Mouse (Mus musculus) hindbrain, embryonic 14.5 days (tissue): Measurements from ENCODE around the gene Scamp1. TPM values are rescaled to one million over a fixed set of nuclear protein-coding genes. Genes with fewer than 3 reads are reported as not detected.

Experiments used
- ATAC-seq: fragments of 200-750 bp; cut with Nextera tagmentation; 2 replicates; pipeline ENCODE4 v1.8.0; 2017; ENCODE audit warnings: moderate number of reproducible peaks, mild to moderate bottlenecking, moderate TSS enrichment, moderate library complexity; ENCODE audit not compliant: low FRiP score
- DNase-seq: peaks from one replicate; pipeline ENCODE4 v3.0.0-alpha.2; 2015; ENCODE audit warnings: low spot score
- H3K27ac ChIP-seq: fragments of 300-500 bp; sonication (generic); 2 replicates; pipeline ENCODE4 v1.5.1; 2014; ENCODE audit warnings: mild to moderate bottlenecking, moderate library complexity
- H3K27me3 ChIP-seq: fragments of 300-500 bp; sonication (generic); 2 replicates; pipeline ENCODE4 v1.6.1; 2014; ENCODE audit warnings: mild to moderate bottlenecking, low read length, mixed read lengths; ENCODE audit not compliant: control insufficient read depth, insufficient read depth
- H3K36me3 ChIP-seq: fragments of 300-500 bp; sonication (generic); replicated peaks from 2 replicates; pipeline ENCODE4 v1.6.1; 2014; ENCODE audit not compliant: control insufficient read depth, insufficient read depth
- H3K4me1 ChIP-seq: fragments of 300-500 bp; sonication (generic); replicated peaks from 2 replicates; pipeline ENCODE4 v1.6.1; 2014; ENCODE audit warnings: antibody characterized with exemption, low read length, mixed read lengths; ENCODE audit not compliant: control insufficient read depth, insufficient read depth
- H3K4me2 ChIP-seq: fragments of 300-500 bp; sonication (generic); replicated peaks from 2 replicates; pipeline ENCODE4 v1.6.1; 2014; ENCODE audit warnings: mild to moderate bottlenecking, moderate library complexity
- H3K4me3 ChIP-seq: fragments of 300-500 bp; sonication (generic); replicated peaks from 2 replicates; pipeline ENCODE4 v1.5.1; 2014; ENCODE audit warnings: mild to moderate bottlenecking, low read length
- H3K9ac ChIP-seq: fragments of 300-500 bp; sonication (generic); 2 replicates; pipeline ENCODE4 v1.6.1; 2014
- H3K9me3 ChIP-seq: fragments of 300-500 bp; sonication (generic); 2 replicates; pipeline ENCODE4 v1.6.1; 2016; ENCODE audit warnings: low read length; ENCODE audit not compliant: control insufficient read depth
- WGBS: fragments of 180-500 bp; shearing (Covaris S2); extraction: QIAGEN DNeasy Blood & Tissue Kit; methylation state at CpG from one replicate; pipeline ENCODE4 v1.1.7; 2014; 5-methylcytosine and 5-hydroxymethylcytosine counted together
- polyA plus RNA-seq: library from polyadenylated mRNA; unstranded; fragments of >200 nt; fragmentation: Nextera tagmentation; extraction: Ambion mirVana; gene quantifications from 2 replicates; pipeline ENCODE4 v1.2.1, GENCODE M21; 2014

Scamp1 gene
- polyA plus RNA-seq, 1 experiment from 2014 or later = 159 TPM

- 50% methylated on average over 11 of the region's 11 CpGs for WGBS
- H3K4me3 ChIP-seq = no peak overlapping the region
- H3K9ac ChIP-seq = no peak overlapping the region
- H3K9me3 ChIP-seq = no peaks in the 10 kb centered on the region
- DNase-seq (peak; percentile 72), ATAC-seq (peak; percentile 71)
- peaks cover 19% of the 10 kb centered on the region; the same call in 1 of the 2 replicates for H3K4me1 ChIP-seq
- peaks cover 12% of the 10 kb centered on the region for H3K27me3 ChIP-seq
- no peak overlapping the region for H3K4me2 ChIP-seq
- H3K27ac ChIP-seq = peak overlapping the region; percentile 41; the same call in 1 of the 2 replicates
- H3K36me3 ChIP-seq = no peaks in the 10 kb centered on the region
These were observed 107.1 kb downstream of the Scamp1 start for GRCm38 (mm10) chr13:94178401-94179040.

GRCm38 (mm10) chr13:94177148-94177547, 108.5 kb downstream of the Scamp1 start:
- Histone ChIP-seq H3K9me3 (no peaks in the 10 kb centered on the region), H3K27me3 (peaks cover 21% of the 10 kb centered on the region), H3K4me1 (peaks cover 23% of the 10 kb centered on the region; the same call in 1 of the 2 replicates), H3K4me2 (no peak overlapping the region), H3K4me3 (no peak overlapping the region), H3K9ac (no peak overlapping the region), H3K27ac (no peak overlapping the region), H3K36me3 (no peaks in the 10 kb centered on the region)
- 56% methylated on average over 7 of the region's 7 CpGs for WGBS
- ATAC-seq = no peak
- DNase-seq = no peak

GRCm38 (mm10) chr13:94175379-94176050, 110.1 kb downstream of the Scamp1 start:
- ATAC-seq (no peak), DNase-seq (no peak)
- Histone ChIP-seq H3K36me3 (no peaks in the 10 kb centered on the region), H3K4me1 (peaks cover 23% of the 10 kb centered on the region; the same call in 1 of the 2 replicates), H3K27ac (no peak overlapping the region), H3K4me3 (peak overlapping the region; percentile 48; the same call in 1 of the 2 replicates), H3K27me3 (peaks cover 21% of the 10 kb centered on the region), H3K4me2 (peak overlapping the region; percentile 96), H3K9me3 (no peaks in the 10 kb centered on the region), H3K9ac (no peak overlapping the region)
- 63% methylated on average over 6 of the region's 6 CpGs for WGBS

GRCm38 (mm10) chr13:94174577-94175279, 110.9 kb downstream of the Scamp1 start:
- ATAC-seq = no peak

GRCm38 (mm10) chr13:94173633-94174576, 111.8 kb downstream of the Scamp1 start:
- Histone ChIP-seq H3K4me2 (peak overlapping the region; percentile 96), H3K4me3 (peak overlapping the region; percentile 48), H3K27ac (no peak overlapping the region), H3K4me1 (peaks cover 14% of the 10 kb centered on the region; the same call in 1 of the 2 replicates), H3K9me3 (no peaks in the 10 kb centered on the region), H3K9ac (peak overlapping the region; percentile 68), H3K27me3 (peaks cover 21% of the 10 kb centered on the region), H3K36me3 (no peaks in the 10 kb centered on the region)
- ATAC-seq (peak; percentile 51), DNase-seq (peak; percentile 40)
- WGBS = 3% methylated on average over 55 of the region's 55 CpGs

More at GRCm38 (mm10) chr13:94174577-94175279, 110.9 kb downstream of the Scamp1 start:
- H3K4me1 ChIP-seq = peaks cover 22% of the 10 kb centered on the region; the same call in 1 of the 2 replicates
- H3K36me3 ChIP-seq = no peaks in the 10 kb centered on the region
- peak; percentile 55 for DNase-seq
- H3K4me3 ChIP-seq = peak overlapping the region; percentile 48
- peaks cover 21% of the 10 kb centered on the region for H3K27me3 ChIP-seq
- H3K9me3 ChIP-seq = no peaks in the 10 kb centered on the region
- H3K9ac ChIP-seq = peak overlapping the region; percentile 68
- peak overlapping the region; percentile 96 for H3K4me2 ChIP-seq
- no peak overlapping the region for H3K27ac ChIP-seq
- 22% methylated on average over 16 of the region's 16 CpGs for WGBS

- WGBS = 73% methylated on average over 15 of the region's 15 CpGs
- H3K36me3 ChIP-seq = no peaks in the 10 kb centered on the region
- ATAC-seq (peak; percentile 13; the same call in 1 of the 2 replicates), DNase-seq (no peak)
- H3K9me3 ChIP-seq = no peaks in the 10 kb centered on the region
- H3K4me1 ChIP-seq = peaks cover 6% of the 10 kb centered on the region; the same call in 1 of the 2 replicates
- H3K9ac ChIP-seq = no peak overlapping the region
- no peak overlapping the region; the same call in 1 of the 2 replicates for H3K4me2 ChIP-seq
- H3K27me3 ChIP-seq = peaks cover 21% of the 10 kb centered on the region
- H3K27ac ChIP-seq = no peak overlapping the region
- H3K4me3 ChIP-seq = no peak overlapping the region
These were observed 112.9 kb downstream of the Scamp1 start for GRCm38 (mm10) chr13:94172533-94173310.

GRCm38 (mm10) chr13:94171612-94172011, 114.0 kb downstream of the Scamp1 start:
- DNase-seq (no peak), ATAC-seq (no peak)
- H3K27ac ChIP-seq = no peak overlapping the region
- peaks cover 21% of the 10 kb centered on the region for H3K27me3 ChIP-seq
- no peak overlapping the region for H3K9ac ChIP-seq
- 49% methylated on average over 5 of the region's 5 CpGs for WGBS
- no peak overlapping the region for H3K4me3 ChIP-seq
- H3K4me1 ChIP-seq = peaks cover 6% of the 10 kb centered on the region; the same call in 1 of the 2 replicates
- H3K4me2 ChIP-seq = no peak overlapping the region
- H3K9me3 ChIP-seq = no peaks in the 10 kb centered on the region
- no peaks in the 10 kb centered on the region for H3K36me3 ChIP-seq

- no peak for DNase-seq
- ATAC-seq = no peak
- Histone ChIP-seq H3K9ac (no peak overlapping the region), H3K36me3 (no peaks in the 10 kb centered on the region), H3K4me3 (no peak overlapping the region), H3K4me1 (peaks cover 6% of the 10 kb centered on the region; the same call in 1 of the 2 replicates), H3K27me3 (peaks cover 9% of the 10 kb centered on the region; the same call in 1 of the 2 replicates), H3K9me3 (no peaks in the 10 kb centered on the region), H3K27ac (no peak overlapping the region), H3K4me2 (no peak overlapping the region)
- 56% methylated on average over 6 of the region's 6 CpGs for WGBS
These were observed 116.2 kb downstream of the Scamp1 start for GRCm38 (mm10) chr13:94169325-94169916.
